Mouse (Mus musculus) forebrain, embryonic 12.5 days (tissue): ENCODE results near the gene Rock2. TPM values are rescaled to one million over a fixed set of nuclear protein-coding genes. Genes with fewer than 3 reads are reported as not detected.
"Not testable (repeated sequence)": the region's sequence is repeated elsewhere in the genome, so short reads cannot be mapped to it uniquely, and the experiment has no call there.

Source experiments
- ATAC-seq: fragments of 200-750 bp; cut with Nextera tagmentation; 2 replicates; pipeline ENCODE4 v1.8.0; 2017; ENCODE audit warnings: moderate TSS enrichment; ENCODE audit not compliant: low FRiP score
- H3K27ac ChIP-seq: fragments of 300-500 bp; sonication (generic); 2 replicates; pipeline ENCODE4 v1.5.1; 2016; ENCODE audit warnings: mild to moderate bottlenecking
- H3K27me3 ChIP-seq: fragments of 300-500 bp; sonication (generic); 2 replicates; pipeline ENCODE4 v1.6.1; 2016; ENCODE audit warnings: mild to moderate bottlenecking
- H3K36me3 ChIP-seq: fragments of 300-500 bp; sonication (generic); replicated peaks from 2 replicates; pipeline ENCODE4 v1.6.1; 2016; ENCODE audit warnings: mild to moderate bottlenecking
- H3K4me1 ChIP-seq: fragments of 300-500 bp; sonication (generic); 2 replicates; pipeline ENCODE4 v1.6.1; 2016
- H3K4me2 ChIP-seq: fragments of 300-500 bp; sonication (generic); 2 replicates; pipeline ENCODE4 v1.6.1; 2016; ENCODE audit warnings: mild to moderate bottlenecking, moderate library complexity
- H3K4me3 ChIP-seq: fragments of 300-500 bp; sonication (generic); replicated peaks from 2 replicates; pipeline ENCODE4 v1.5.1; 2016; ENCODE audit warnings: mild to moderate bottlenecking
- H3K9ac ChIP-seq: fragments of 300-500 bp; sonication (generic); 2 replicates; pipeline ENCODE4 v1.6.1; 2016; ENCODE audit warnings: mild to moderate bottlenecking
- H3K9me3 ChIP-seq: fragments of 300-500 bp; sonication (generic); 2 replicates; pipeline ENCODE4 v1.6.1; 2016
- WGBS: fragments of 180-500 bp; shearing (Covaris S2); methylation state at CpG from one replicate; pipeline ENCODE4 v1.1.7; 2016; 5-methylcytosine and 5-hydroxymethylcytosine counted together
- polyA plus RNA-seq: library from polyadenylated mRNA; unstranded; fragments of >200 nt; fragmentation: Nextera tagmentation; extraction: Ambion mirVana; gene quantifications from 2 replicates; pipeline ENCODE4 v1.2.1, GENCODE M21; 2016

Rock2 gene
- polyA plus RNA-seq, 1 experiment from 2014 or later: 22.9 TPM

GRCm38 (mm10) chr12:17018468-17018867 lies 123.8 kb downstream of the Rock2 start:
- Histone ChIP-seq H3K4me1 (no peaks in the 10 kb centered on the region), H3K36me3 (no peaks in the 10 kb centered on the region), H3K27me3 (no peaks in the 10 kb centered on the region), H3K9me3 (no peaks in the 10 kb centered on the region), H3K4me2 (no peak overlapping the region), H3K9ac (no peak overlapping the region), H3K4me3 (no peak overlapping the region), H3K27ac (no peak overlapping the region)
- no peak for ATAC-seq
- 31% methylated on average over 4 of the region's 4 CpGs for WGBS

GRCm38 (mm10) chr12:17021125-17021524 lies 126.4 kb downstream of the Rock2 start:
- ATAC-seq, H3K36me3 ChIP-seq, H3K9ac ChIP-seq, H3K4me2 ChIP-seq, H3K9me3 ChIP-seq, H3K27ac ChIP-seq, H3K4me3 ChIP-seq, H3K4me1 ChIP-seq, H3K27me3 ChIP-seq: not testable (repeated sequence)
- WGBS: 93% methylated on average over 4 of the region's 4 CpGs

- ATAC-seq: no peak
- Histone ChIP-seq H3K9ac (no peak overlapping the region), H3K27me3 (no peaks in the 10 kb centered on the region), H3K4me3 (no peak overlapping the region), H3K36me3 (no peaks in the 10 kb centered on the region), H3K4me1 (no peaks in the 10 kb centered on the region), H3K4me2 (no peak overlapping the region), H3K27ac (no peak overlapping the region), H3K9me3 (no peaks in the 10 kb centered on the region)
- WGBS: 86% methylated on average over 4 of the region's 4 CpGs
Observed at GRCm38 (mm10) chr12:17022145-17022544, 127.5 kb downstream of the Rock2 start.

DNA sequence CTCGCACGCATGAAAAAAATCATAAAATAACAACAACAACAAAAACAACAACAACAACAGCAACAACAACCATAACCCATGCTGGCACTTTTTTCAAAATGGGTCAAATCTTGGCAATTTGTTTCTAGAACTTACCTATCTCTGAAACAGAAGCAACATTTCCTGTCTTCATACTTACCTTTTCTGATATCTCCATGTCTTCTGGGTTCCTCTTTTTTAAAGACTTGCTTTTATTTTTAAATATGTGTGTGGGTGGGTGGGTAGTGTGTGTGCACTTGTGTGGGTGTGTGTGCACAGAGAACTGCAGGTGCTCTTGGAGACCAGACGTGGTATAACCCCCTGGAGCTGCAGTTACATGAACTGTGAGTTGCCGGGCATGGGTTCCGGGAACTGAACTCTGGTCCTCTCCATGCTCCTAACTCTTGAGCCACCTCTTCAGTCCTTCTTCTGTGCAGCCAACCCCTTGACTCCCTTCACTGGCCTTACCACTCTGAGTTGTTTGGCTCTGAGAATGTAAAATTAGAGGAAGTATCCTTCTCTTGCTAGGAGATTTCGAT lies 129.9 kb downstream of the Rock2 start:
- H3K9ac ChIP-seq: no peak overlapping the region
- no peaks in the 10 kb centered on the region for H3K36me3 ChIP-seq
- H3K27ac ChIP-seq: no peak overlapping the region
- 93% methylated on average over 6 of the region's 6 CpGs for WGBS
- no peaks in the 10 kb centered on the region for H3K9me3 ChIP-seq
- no peak overlapping the region for H3K4me3 ChIP-seq
- H3K27me3 ChIP-seq: no peaks in the 10 kb centered on the region
- no peak overlapping the region for H3K4me2 ChIP-seq
- ATAC-seq: no peak
- no peaks in the 10 kb centered on the region for H3K4me1 ChIP-seq

DNA sequence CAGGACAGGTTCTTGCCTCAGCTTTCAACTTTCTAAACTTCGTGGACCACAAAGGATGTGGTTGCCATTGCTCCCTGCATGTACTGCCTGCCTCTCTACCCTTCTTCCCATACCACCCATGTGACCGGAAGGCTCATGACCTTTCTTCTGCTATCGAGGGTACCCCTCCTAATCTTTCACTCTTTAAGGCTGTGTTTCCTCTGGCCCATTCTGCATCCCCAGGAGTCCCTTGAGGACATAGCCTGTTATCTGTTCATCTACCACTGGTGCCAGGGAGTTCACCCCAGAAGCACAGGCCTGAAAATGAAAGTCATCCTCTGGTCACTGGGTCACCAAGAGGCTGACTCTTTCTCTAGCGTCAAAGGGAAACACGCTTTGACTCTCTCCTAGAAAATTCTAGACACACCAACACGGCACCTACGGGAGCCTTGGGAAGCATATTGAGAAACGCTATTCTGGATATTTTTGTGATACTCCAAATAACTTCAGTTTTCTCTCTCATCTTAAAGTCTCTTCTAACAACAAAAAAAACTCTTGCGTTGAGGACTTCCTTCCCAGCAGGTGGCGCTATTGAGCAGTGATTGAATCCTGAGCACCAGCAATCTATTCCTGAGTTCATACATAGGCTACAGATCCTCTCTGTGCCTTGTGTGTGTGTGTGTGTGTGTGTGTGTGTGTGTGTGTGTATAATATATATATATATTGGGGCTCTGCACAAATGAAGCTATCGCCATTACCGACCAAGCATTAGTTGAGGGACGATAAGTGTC lies 138.2 kb downstream of the Rock2 start:
- 39% methylated on average over 13 of the region's 13 CpGs for WGBS
- H3K36me3 ChIP-seq: no peaks in the 10 kb centered on the region
- peak; percentile 74 for ATAC-seq

DNA sequence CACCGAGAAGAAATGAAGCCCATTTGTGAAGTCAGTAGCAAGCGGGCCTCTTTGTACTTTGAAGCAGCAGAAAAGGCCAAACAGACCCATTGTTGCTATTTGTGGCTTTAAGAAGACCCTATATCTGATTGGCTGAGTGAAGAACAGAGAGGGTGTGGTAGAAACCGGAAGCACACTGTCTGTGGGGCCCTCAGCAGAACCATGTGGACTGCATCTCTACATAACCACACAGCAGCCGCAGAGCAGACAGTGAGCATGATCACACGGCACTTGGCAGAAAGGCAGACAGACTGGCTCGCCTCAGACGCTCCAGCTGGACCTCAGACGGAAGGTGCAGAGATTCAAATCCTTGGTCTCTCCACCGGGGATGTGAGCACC lies 138.8 kb downstream of the Rock2 start:
- Histone ChIP-seq H3K27me3 (peaks cover 4% of the 10 kb centered on the region; the same call in 1 of the 2 replicates), H3K4me3 (no peak overlapping the region), H3K4me2 (no peak overlapping the region), H3K27ac (no peak overlapping the region), H3K4me1 (peaks cover 4% of the 10 kb centered on the region), H3K9me3 (no peaks in the 10 kb centered on the region), H3K36me3 (no peaks in the 10 kb centered on the region), H3K9ac (no peak overlapping the region)
- peak; percentile 31; the same call in 1 of the 2 replicates for ATAC-seq
- WGBS: 80% methylated on average over 9 of the region's 9 CpGs

More for the DNA sequence above, 138.2 kb downstream of the Rock2 start:
- Histone ChIP-seq H3K4me2 (no peak overlapping the region), H3K4me3 (no peak overlapping the region), H3K27me3 (peaks cover 4% of the 10 kb centered on the region; the same call in 1 of the 2 replicates), H3K27ac (no peak overlapping the region), H3K9ac (no peak overlapping the region), H3K4me1 (peaks cover 4% of the 10 kb centered on the region), H3K9me3 (no peaks in the 10 kb centered on the region)

DNA sequence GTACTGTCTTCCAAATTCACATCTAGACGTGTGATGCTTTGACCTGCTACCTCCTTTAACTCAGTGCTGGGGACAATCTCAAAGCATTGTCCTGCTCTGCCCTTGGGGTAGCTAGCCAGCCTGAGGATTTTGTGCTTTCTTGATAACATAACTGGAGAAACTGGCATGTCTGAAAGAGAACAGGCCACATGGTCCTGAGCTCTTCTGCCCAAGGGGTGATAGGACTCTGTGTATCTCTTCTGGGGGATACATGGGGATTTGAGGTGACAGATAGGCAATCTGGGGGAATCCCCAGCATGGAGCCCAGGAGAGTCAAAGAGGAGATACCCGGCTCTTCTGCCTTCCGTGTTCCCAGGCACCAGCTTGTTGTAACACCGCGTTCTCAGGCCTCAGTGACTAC lies 140.0 kb downstream of the Rock2 start:
- Histone ChIP-seq H3K4me1 (peaks cover 4% of the 10 kb centered on the region), H3K4me2 (no peak overlapping the region), H3K27ac (no peak overlapping the region), H3K4me3 (no peak overlapping the region), H3K9ac (no peak overlapping the region), H3K36me3 (no peaks in the 10 kb centered on the region), H3K27me3 (peaks cover 4% of the 10 kb centered on the region; the same call in 1 of the 2 replicates), H3K9me3 (no peaks in the 10 kb centered on the region)
- WGBS: 87% methylated on average over 5 of the region's 5 CpGs
- ATAC-seq: no peak

DNA sequence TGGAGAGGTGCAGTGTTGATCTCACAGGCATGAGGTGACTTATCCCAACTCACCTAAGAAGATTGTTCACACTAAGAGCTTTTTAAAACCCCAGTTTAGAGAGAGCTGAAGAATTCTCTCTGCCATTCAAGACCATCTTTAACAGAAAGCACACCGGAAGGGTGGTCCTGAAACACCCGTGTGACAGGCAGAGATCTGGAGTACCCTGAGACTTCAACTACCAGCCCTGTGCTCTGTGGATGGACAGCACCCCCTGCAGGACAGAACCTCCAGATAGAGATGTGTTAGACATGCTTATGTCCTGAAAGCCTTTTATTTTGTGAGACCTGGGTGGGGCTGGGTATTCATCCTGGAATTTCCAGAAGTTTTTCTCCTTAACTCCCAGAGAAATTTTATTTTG lies 140.4 kb downstream of the Rock2 start:
- H3K9ac ChIP-seq: no peak overlapping the region
- no peak overlapping the region for H3K4me2 ChIP-seq
- no peak overlapping the region for H3K27ac ChIP-seq
- WGBS: 64% methylated on average over 2 of the region's 2 CpGs
- H3K27me3 ChIP-seq: peaks cover 4% of the 10 kb centered on the region; the same call in 1 of the 2 replicates
- peaks cover 4% of the 10 kb centered on the region for H3K4me1 ChIP-seq
- H3K9me3 ChIP-seq: no peaks in the 10 kb centered on the region
- no peak for ATAC-seq
- H3K4me3 ChIP-seq: no peak overlapping the region
- H3K36me3 ChIP-seq: no peaks in the 10 kb centered on the region

DNA sequence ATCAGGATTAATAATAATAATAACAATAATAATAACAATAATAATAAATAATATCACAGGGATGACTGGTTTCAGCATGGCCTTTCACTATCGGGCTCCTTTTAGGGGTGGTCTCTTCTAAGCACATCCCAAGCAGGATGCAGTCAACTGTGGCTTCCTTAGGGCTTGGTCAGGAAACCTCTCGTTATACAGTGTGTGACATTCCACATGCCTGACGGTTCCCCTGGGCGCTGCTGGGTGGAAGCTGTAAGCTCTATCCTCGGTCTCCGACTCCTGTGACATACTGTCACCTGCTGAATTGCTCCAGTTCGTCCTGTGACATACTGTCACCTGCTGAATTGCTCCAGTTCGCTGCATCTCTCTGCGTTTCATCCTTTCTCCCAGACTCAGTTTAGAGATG lies 141.8 kb downstream of the Rock2 start:
- WGBS: 65% methylated on average over 9 of the region's 9 CpGs
- H3K9ac ChIP-seq: no peak overlapping the region
- H3K27me3 ChIP-seq: peaks cover 4% of the 10 kb centered on the region; the same call in 1 of the 2 replicates
- ATAC-seq: no peak
- H3K4me1 ChIP-seq: peaks cover 4% of the 10 kb centered on the region
- H3K36me3 ChIP-seq: no peaks in the 10 kb centered on the region
- H3K4me2 ChIP-seq: no peak overlapping the region; the same call in 1 of the 2 replicates
- no peak overlapping the region for H3K4me3 ChIP-seq
- H3K9me3 ChIP-seq: no peaks in the 10 kb centered on the region
- no peak overlapping the region for H3K27ac ChIP-seq

- H3K4me3 ChIP-seq: no peak overlapping the region
- H3K4me1 ChIP-seq: peaks cover 4% of the 10 kb centered on the region
- no peaks in the 10 kb centered on the region; the same call in 1 of the 2 replicates for H3K27me3 ChIP-seq
- H3K27ac ChIP-seq: no peak overlapping the region
- no peak for ATAC-seq
- H3K9me3 ChIP-seq: no peaks in the 10 kb centered on the region
- H3K4me2 ChIP-seq: no peak overlapping the region
- no peak overlapping the region for H3K9ac ChIP-seq
- no peaks in the 10 kb centered on the region for H3K36me3 ChIP-seq
- WGBS: 73% methylated on average over 14 of the region's 14 CpGs
Observed at GRCm38 (mm10) chr12:17037053-17037610, 142.4 kb downstream of the Rock2 start.
